Mouse (Mus musculus): Measurements from ENCODE around the gene Pi4k2b. TPM values are rescaled to one million over a fixed set of nuclear protein-coding genes. Genes with fewer than 3 reads are reported as not detected.
"Not testable (repeated sequence)": the region's sequence is repeated elsewhere in the genome, so short reads cannot be mapped to it uniquely, and the experiment has no call there.

Pi4k2b gene
- 65.9 and 78.2 TPM in 2 replicates for polyA plus RNA-seq (2012; rRNA removed)

DNA sequence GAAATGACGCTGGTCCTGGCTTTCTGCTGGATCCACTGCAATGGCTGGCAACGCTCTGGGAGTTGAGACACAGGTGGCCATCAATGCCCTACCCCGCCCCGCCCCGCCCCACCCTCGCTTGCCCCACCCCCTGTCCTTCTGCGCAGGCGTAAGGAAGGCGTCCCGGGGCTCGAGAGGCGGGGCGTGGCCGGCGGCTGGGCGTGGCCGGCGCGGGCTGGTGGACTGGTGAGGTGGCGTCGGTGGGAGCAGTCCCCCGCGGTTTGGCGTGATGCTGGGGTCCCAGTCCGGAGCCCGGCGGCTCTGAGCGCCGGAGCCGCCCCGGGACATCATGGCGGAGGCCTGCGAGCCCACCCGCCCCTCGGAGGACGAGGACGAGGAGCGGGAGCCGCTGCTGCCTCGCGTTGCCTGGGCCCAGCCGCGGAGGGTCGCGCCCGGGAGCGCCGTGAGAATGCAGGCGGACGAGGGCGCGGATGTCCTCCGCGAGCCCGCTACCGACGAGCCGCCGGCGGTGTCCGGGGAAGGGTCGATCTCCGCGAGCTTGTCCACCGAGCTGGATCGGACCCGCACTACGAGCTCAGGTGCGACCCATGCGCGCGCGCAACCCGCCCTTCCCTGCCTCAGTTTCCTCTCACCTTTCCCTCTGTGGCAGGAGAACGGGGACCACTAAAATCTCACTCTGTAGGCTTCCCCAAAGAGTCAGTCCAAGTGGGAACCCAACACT, at the start of gene Pi4k2b:
Gene Pi4k2b, plus strand, starts transcription at position 184 of the 721 bp plus-strand sequence.
- H3K4me3 ChIP-seq (ENCODE audit: control insufficient read depth, low read depth, low read length): peak within 1 kb of the TSS; percentile 98
- H3K27me3 ChIP-seq (ENCODE audit: control insufficient read depth, insufficient read depth, low read length): no peaks in the 10 kb centered on the region
- peak within 1 kb of the TSS; percentile 95 for H3K27ac ChIP-seq (ENCODE audit: control insufficient read depth, insufficient read depth, low read depth, low read length)
- TF ChIP-seq POLR2A (IDR thresholded peaks at IDR 0.05; ENCODE audit: control insufficient read depth, low read depth, low read length) (peak; percentile 92), CTCF (IDR thresholded peaks at IDR 0.05; ENCODE audit: control insufficient read depth, insufficient read depth, insufficient replicate concordance, low read depth, low read length) (no peak)
- H3K36me3 ChIP-seq (ENCODE audit: control insufficient read depth, insufficient read depth, low read length): no peaks in the 10 kb centered on the region
- H3K4me1 ChIP-seq (ENCODE audit: control insufficient read depth, insufficient read depth, low read length): peaks cover 5% of the 10 kb centered on the region; the same call in 1 of the 2 replicates

DNA sequence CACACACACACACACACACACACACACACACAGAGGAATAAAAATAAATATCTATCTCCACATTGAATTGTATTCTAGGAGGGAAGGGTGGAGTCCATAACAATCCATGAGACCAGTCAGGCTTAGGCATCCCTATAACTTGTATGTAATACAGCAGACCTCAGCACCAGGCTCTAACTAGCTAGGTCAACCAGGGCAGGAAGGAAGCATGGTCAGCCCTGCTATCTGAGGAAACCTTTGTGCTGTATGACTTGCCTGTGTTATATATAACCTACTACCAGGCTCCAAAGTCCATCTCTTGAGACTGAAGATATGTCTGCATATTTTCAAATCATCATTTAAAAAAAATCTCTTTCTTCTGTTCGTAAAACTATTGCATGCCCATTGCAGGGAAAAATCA, 44.1 kb upstream of the Pi4k2b start:
- no peaks in the 10 kb centered on the region for H3K36me3 ChIP-seq (ENCODE audit: control insufficient read depth, insufficient read depth, low read length)

DNA sequence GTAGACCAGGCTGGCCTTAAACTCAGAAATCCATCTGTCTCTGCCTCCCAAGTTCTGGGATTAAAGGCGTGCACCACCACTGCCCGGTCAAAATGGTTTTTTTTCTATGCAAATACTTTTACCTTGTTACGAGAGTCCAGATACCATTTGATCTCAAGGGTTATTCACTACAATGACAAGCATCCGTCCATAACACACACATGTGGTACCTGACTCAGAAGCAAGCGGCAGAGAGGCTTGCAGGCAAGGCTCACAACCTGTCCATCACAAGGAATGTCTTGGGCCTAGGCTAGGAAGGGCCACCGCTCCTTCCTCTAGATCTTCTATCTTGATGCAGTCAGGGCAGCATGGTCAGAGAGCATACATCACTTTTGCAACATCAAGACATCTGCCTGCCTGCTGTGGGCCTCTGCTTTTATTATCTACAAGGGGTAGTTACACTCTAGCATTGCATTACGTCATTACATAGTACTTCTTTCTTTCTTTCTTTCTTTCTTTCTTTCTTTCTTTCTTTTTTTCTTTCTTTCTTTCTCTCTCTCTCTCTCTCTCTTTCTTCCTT, 43.4 kb upstream of the Pi4k2b start:
- not testable (repeated sequence) for H3K4me3 ChIP-seq (ENCODE audit: control insufficient read depth, low read depth, low read length); H3K27ac ChIP-seq (ENCODE audit: control insufficient read depth, insufficient read depth, low read depth, low read length); H3K4me1 ChIP-seq (ENCODE audit: control insufficient read depth, insufficient read depth, low read length); H3K36me3 ChIP-seq (ENCODE audit: control insufficient read depth, insufficient read depth, low read length); H3K27me3 ChIP-seq (ENCODE audit: control insufficient read depth, insufficient read depth, low read length)

More for the DNA sequence above, 44.1 kb upstream of the Pi4k2b start:
- Histone ChIP-seq H3K27ac (ENCODE audit: control insufficient read depth, insufficient read depth, low read depth, low read length) (no peak overlapping the region), H3K4me1 (ENCODE audit: control insufficient read depth, insufficient read depth, low read length) (no peaks in the 10 kb centered on the region), H3K27me3 (ENCODE audit: control insufficient read depth, insufficient read depth, low read length) (no peaks in the 10 kb centered on the region), H3K4me3 (ENCODE audit: control insufficient read depth, low read depth, low read length) (no peak overlapping the region)
- TF ChIP-seq CTCF (IDR thresholded peaks at IDR 0.05; ENCODE audit: control insufficient read depth, insufficient read depth, insufficient replicate concordance, low read depth, low read length): no peak
- TF ChIP-seq POLR2A (IDR thresholded peaks at IDR 0.05; ENCODE audit: control insufficient read depth, low read depth, low read length): no peak

- H3K27me3 ChIP-seq (ENCODE audit: control insufficient read depth, insufficient read depth, low read length): no peaks in the 10 kb centered on the region
- TF ChIP-seq CTCF (IDR thresholded peaks at IDR 0.05; ENCODE audit: control insufficient read depth, insufficient read depth, insufficient replicate concordance, low read depth, low read length): no peak
- no peak for TF ChIP-seq POLR2A (IDR thresholded peaks at IDR 0.05; ENCODE audit: control insufficient read depth, low read depth, low read length)
- no peaks in the 10 kb centered on the region for H3K4me1 ChIP-seq (ENCODE audit: control insufficient read depth, insufficient read depth, low read length)
- H3K4me3 ChIP-seq (ENCODE audit: control insufficient read depth, low read depth, low read length): no peak overlapping the region
- no peak overlapping the region for H3K27ac ChIP-seq (ENCODE audit: control insufficient read depth, insufficient read depth, low read depth, low read length)
- H3K36me3 ChIP-seq (ENCODE audit: control insufficient read depth, insufficient read depth, low read length): no peaks in the 10 kb centered on the region
Measured at GRCm38 (mm10) chr5:52704562-52704961, 36.8 kb upstream of the Pi4k2b start.

DNA sequence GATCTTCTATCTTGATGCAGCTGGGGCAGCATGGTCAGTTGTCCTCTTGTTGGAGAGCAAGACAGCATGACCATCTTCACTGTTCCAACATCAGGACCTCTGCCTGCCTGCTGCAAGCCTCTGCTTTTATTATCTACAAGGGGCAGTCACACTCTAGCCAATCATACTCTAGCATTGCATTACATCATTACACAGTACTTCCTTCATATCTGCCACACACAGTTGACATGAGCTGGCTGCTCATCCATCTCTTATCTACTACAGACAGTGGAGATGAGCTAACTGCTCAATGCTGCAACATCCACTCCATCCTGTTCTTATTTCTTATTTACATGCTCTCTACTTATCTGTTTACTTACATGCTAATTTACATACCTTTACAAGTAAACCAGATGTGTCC, 28.7 kb upstream of the Pi4k2b start:
- no peaks in the 10 kb centered on the region for H3K36me3 ChIP-seq (ENCODE audit: control insufficient read depth, insufficient read depth, low read length)
- no peaks in the 10 kb centered on the region for H3K27me3 ChIP-seq (ENCODE audit: control insufficient read depth, insufficient read depth, low read length)
- H3K4me3 ChIP-seq (ENCODE audit: control insufficient read depth, low read depth, low read length): no peak overlapping the region
- H3K4me1 ChIP-seq (ENCODE audit: control insufficient read depth, insufficient read depth, low read length): no peaks in the 10 kb centered on the region
- TF ChIP-seq CTCF (IDR thresholded peaks at IDR 0.05; ENCODE audit: control insufficient read depth, insufficient read depth, insufficient replicate concordance, low read depth, low read length) (no peak), POLR2A (IDR thresholded peaks at IDR 0.05; ENCODE audit: control insufficient read depth, low read depth, low read length) (no peak)
- H3K27ac ChIP-seq (ENCODE audit: control insufficient read depth, insufficient read depth, low read depth, low read length): no peak overlapping the region

DNA sequence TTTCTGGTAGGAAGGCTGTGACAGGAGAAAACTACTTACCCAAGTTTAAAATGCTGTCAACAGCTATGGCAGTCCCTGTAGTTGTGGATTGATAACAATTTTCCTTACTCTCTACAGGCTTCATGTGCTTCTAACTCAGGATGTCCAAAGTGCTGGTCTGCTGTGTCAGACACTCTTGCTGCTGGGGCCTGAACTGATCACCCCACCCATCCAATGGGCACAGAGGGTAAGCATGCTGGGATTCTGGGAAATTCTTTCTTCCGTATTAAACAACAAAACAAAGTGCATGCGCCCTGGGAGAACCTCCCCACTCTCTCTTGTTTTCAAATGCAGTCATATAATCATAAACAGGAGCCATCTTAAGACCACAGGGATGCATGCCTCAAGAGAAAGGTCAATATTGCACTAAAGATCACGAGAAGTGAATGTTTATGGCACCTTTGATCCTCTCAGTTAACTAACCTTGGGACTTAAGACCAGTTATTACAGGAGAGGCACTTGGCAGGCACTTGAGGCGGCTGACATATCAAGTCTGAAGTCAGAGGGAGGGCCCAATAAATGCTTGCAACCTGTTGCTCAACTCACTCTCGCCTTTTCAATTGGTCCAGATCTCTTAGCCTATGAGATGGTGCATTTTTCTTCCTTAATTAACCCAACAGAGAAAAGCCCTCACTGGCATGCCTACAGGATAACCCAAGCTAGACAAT, 24.5 kb upstream of the Pi4k2b start:
- no peak overlapping the region for H3K4me3 ChIP-seq (ENCODE audit: control insufficient read depth, low read depth, low read length)
- H3K4me1 ChIP-seq (ENCODE audit: control insufficient read depth, insufficient read depth, low read length): peaks cover 3% of the 10 kb centered on the region; the same call in 1 of the 2 replicates
- H3K27ac ChIP-seq (ENCODE audit: control insufficient read depth, insufficient read depth, low read depth, low read length): no peak overlapping the region
- TF ChIP-seq CTCF (IDR thresholded peaks at IDR 0.05; ENCODE audit: control insufficient read depth, insufficient read depth, insufficient replicate concordance, low read depth, low read length) (no peak), POLR2A (IDR thresholded peaks at IDR 0.05; ENCODE audit: control insufficient read depth, low read depth, low read length) (no peak)
- H3K36me3 ChIP-seq (ENCODE audit: control insufficient read depth, insufficient read depth, low read length): no peaks in the 10 kb centered on the region
- H3K27me3 ChIP-seq (ENCODE audit: control insufficient read depth, insufficient read depth, low read length): no peaks in the 10 kb centered on the region

GRCm38 (mm10) chr5:52721003-52721402, 20.4 kb upstream of the Pi4k2b start:
- Histone ChIP-seq H3K36me3 (ENCODE audit: control insufficient read depth, insufficient read depth, low read length) (no peaks in the 10 kb centered on the region), H3K27ac (ENCODE audit: control insufficient read depth, insufficient read depth, low read depth, low read length) (no peak overlapping the region), H3K27me3 (ENCODE audit: control insufficient read depth, insufficient read depth, low read length) (no peaks in the 10 kb centered on the region), H3K4me1 (ENCODE audit: control insufficient read depth, insufficient read depth, low read length) (peaks cover 3% of the 10 kb centered on the region; the same call in 1 of the 2 replicates), H3K4me3 (ENCODE audit: control insufficient read depth, low read depth, low read length) (no peak overlapping the region)
- TF ChIP-seq POLR2A (IDR thresholded peaks at IDR 0.05; ENCODE audit: control insufficient read depth, low read depth, low read length) (no peak), CTCF (IDR thresholded peaks at IDR 0.05; ENCODE audit: control insufficient read depth, insufficient read depth, insufficient replicate concordance, low read depth, low read length) (no peak)

All from testis, adult 2 months (tissue).